Mouse (Mus musculus) C2C12 (cell line): ENCODE results near the gene Cldn18. TPM values are rescaled to one million over a fixed set of nuclear protein-coding genes. Genes with fewer than 3 reads are reported as not detected.

Experiments
- H3K27me3 ChIP-seq: one replicate; pipeline ENCODE4 v1.6.1; 2011; ENCODE audit not compliant: control insufficient read depth, insufficient read depth, insufficient read length
- H3K36me3 ChIP-seq: one replicate; pipeline ENCODE4 v1.6.1; 2011; ENCODE audit not compliant: control insufficient read depth, insufficient read depth
- H3K4me3 ChIP-seq: one replicate; pipeline ENCODE4 v1.5.1; 2011; ENCODE audit warnings: mild to moderate bottlenecking, control low read depth; ENCODE audit not compliant: poor library complexity, insufficient read depth, severe bottlenecking
- H3K79me2 ChIP-seq: one replicate; pipeline ENCODE4 v1.6.1; 2011; ENCODE audit not compliant: control insufficient read depth, insufficient read depth
- H3K79me3 ChIP-seq: one replicate; pipeline ENCODE4 v1.6.1; 2011; ENCODE audit warnings: low read depth, control low read depth
- H3ac ChIP-seq: one replicate; pipeline ENCODE3; 2011; ENCODE audit warnings: low read depth; ENCODE audit not compliant: control insufficient read depth, insufficient read length
- CEBPB ChIP-seq: IDR thresholded peaks from one replicate; pipeline ENCODE4 v1.6.1; 2011; ENCODE audit warnings: low read depth, mild to moderate bottlenecking, control low read depth, moderate library complexity
- CTCF ChIP-seq: IDR thresholded peaks from one replicate; pipeline ENCODE4 v1.5.1; 2011; ENCODE audit not compliant: control insufficient read depth, insufficient read depth, insufficient read length
- FOSL1 ChIP-seq: IDR thresholded peaks from one replicate; pipeline ENCODE4 v1.8.0; 2011; ENCODE audit warnings: mild to moderate bottlenecking, low read length; ENCODE audit not compliant: poor library complexity, insufficient read depth, severe bottlenecking
- MAX ChIP-seq: IDR thresholded peaks from one replicate; pipeline ENCODE4 v1.6.1; 2011; ENCODE audit warnings: mild to moderate bottlenecking, control low read depth
- MYOD1 ChIP-seq: IDR thresholded peaks from one replicate; pipeline ENCODE4 v1.6.1; 2011; ENCODE audit warnings: low read depth; ENCODE audit not compliant: control insufficient read depth, insufficient read length
- MYOG ChIP-seq: IDR thresholded peaks from one replicate; pipeline ENCODE4 v1.6.1; 2011; ENCODE audit not compliant: control insufficient read depth, insufficient read length; ENCODE audit errors: extremely low read depth
- USF1 ChIP-seq: IDR thresholded peaks from one replicate; pipeline ENCODE4 v1.6.1; 2011; ENCODE audit warnings: low read depth, mild to moderate bottlenecking, control low read depth, moderate library complexity
- polyA plus RNA-seq: library from polyadenylated mRNA; unstranded; fragments of >200 nt; fragmentation: generic; extraction: Trizol; gene quantifications from one replicate; pipeline ENCODE4 v1.2.1, GENCODE M21; 2012; ENCODE audit warnings: missing spikeins

Cldn18 gene
- polyA plus RNA-seq, 1 experiment: 0.02 TPM

DNA sequence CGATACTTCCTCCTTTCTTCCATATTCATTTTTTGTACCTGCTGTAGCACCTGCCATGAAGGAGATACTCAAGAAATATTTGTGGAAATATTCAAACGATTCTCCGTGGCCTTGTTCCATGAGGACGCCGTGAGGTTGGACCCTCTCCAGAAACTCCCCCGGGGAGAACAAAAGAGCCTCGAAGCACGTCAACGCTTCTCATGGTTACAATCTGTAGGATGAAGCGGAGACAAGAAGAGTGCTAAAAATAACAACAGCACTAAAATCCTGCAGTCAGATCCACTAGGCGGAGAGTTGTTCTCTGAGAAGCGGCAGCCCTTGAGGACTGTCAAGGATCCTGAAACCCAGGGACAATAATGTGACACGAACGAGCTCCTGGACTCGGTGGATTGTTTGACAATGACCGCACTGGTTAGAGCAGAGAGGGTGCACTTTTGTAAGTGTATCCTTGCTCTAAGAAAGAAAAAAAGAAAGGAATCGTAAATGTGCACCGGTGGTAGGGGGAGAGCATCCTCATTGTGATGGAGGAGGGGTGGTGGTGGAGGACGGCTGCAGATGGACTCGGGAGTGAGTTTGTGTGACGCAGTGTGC, 35.0 kb downstream of the Cldn18 start:
- Histone ChIP-seq H3ac (no peak overlapping the region), H3K79me3 (no peaks in the 10 kb centered on the region), H3K4me3 (no peak overlapping the region), H3K27me3 (no peaks in the 10 kb centered on the region), H3K36me3 (no peaks in the 10 kb centered on the region), H3K79me2 (no peaks in the 10 kb centered on the region)
- no peak for TF ChIP-seq CEBPB
- TF ChIP-seq CTCF: no peak
- no peak for TF ChIP-seq USF1
- no peak for TF ChIP-seq MAX
- no peak for TF ChIP-seq FOSL1
- TF ChIP-seq MYOD1: no peak
- no peak for TF ChIP-seq MYOG

DNA sequence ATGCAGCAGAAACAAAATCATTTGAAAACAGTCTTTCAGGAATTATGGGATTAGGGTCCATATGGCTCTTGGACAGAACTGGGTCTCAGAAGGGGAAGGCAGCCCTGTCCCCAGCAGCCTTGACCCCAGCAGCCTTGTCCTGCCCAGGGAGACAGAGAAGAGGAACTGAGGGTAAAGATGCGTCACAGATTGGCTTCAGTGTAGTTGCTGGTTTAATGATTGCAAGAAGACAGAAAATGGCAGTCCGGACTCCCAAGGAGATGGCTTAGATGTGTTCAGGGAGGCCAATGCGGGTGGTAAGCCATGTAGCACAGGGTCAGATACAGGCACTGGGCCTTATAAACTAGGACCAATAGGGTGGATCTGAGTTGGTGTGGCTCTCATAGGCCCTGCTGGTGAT, 41.4 kb downstream of the Cldn18 start:
- no peaks in the 10 kb centered on the region for H3K79me2 ChIP-seq
- no peaks in the 10 kb centered on the region for H3K27me3 ChIP-seq
- TF ChIP-seq FOSL1 (no peak), MAX (no peak), MYOD1 (no peak), MYOG (no peak), USF1 (no peak), CEBPB (no peak), CTCF (no peak)

DNA sequence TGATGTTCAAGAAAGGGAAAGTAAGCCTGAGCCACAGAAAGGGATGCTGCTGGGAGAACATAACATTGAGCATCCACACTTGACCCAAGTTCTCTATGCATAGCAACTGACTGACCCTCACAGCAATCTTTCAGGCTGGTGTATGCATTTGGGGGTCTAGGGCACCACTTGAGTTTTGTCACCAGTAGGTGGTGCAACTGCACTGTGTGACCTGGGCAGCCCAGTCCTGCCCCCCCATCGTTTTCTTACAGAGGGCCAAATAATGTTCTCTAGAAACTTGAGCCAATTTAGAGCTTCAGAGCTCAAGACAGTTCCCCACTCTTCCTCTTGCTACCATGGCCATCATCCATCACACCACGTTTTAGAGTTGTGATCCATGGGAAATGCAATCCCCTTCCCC, 45.5 kb downstream of the Cldn18 start:
- Histone ChIP-seq H3K79me3 (no peaks in the 10 kb centered on the region), H3K36me3 (peaks cover 33% of the 10 kb centered on the region), H3ac (no peak overlapping the region), H3K27me3 (no peaks in the 10 kb centered on the region), H3K79me2 (no peaks in the 10 kb centered on the region), H3K4me3 (no peak overlapping the region)
- TF ChIP-seq USF1 (no peak), CTCF (peak; percentile 31)

More for the DNA sequence above, 41.4 kb downstream of the Cldn18 start:
- Histone ChIP-seq H3ac (no peak overlapping the region), H3K79me3 (no peaks in the 10 kb centered on the region), H3K4me3 (no peak overlapping the region), H3K36me3 (no peaks in the 10 kb centered on the region)

DNA sequence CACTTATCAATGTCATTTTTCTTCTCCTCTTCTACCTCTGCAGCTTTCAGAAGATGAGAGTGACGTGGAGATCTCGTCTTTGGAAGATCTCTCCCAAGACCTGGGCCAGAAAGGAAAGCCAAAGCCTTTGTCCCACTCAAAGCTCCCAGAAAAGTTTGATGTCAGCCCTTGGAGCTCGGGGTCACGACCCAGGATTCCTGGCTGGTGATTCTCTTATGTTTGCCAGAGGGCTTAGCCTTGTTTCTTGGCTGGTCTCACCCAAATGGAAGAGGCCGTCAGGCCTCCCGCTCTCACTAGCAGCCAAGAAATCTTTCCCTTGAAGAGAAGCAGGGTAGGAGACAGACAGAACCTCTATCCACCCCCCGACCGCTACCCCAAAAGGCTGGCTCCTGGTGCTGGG, 49.5 kb downstream of the Cldn18 start:
- peaks cover 45% of the 10 kb centered on the region for H3K36me3 ChIP-seq
- no peaks in the 10 kb centered on the region for H3K27me3 ChIP-seq

DNA sequence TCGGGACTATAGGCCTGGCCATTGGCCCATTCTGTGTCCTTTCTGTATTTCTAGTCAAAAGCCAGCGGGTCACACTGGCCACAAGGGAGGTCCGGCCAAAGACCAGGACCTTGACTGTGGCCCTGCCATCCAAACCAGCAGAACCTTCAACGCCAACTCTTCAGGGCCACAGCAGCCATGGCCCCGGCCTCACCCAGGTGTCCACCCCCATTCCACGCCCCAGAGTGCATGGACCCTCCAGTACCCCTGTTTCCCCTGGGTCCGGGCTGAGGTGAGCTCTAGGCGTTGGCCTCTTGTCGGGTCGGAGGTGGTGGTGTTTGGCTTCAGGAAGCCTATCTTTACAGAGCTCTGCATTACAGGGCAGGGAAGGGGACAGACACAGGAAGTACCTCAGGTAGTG, 54.2 kb downstream of the Cldn18 start:
- Histone ChIP-seq H3K27me3 (no peaks in the 10 kb centered on the region), H3K79me3 (no peaks in the 10 kb centered on the region), H3ac (no peak overlapping the region), H3K79me2 (no peaks in the 10 kb centered on the region), H3K4me3 (no peak overlapping the region), H3K36me3 (peaks cover 30% of the 10 kb centered on the region)
- TF ChIP-seq CEBPB: no peak

More for the DNA sequence above, 49.5 kb downstream of the Cldn18 start:
- Histone ChIP-seq H3K79me3 (no peaks in the 10 kb centered on the region), H3K4me3 (no peak overlapping the region), H3K79me2 (no peaks in the 10 kb centered on the region), H3ac (no peak overlapping the region)
- TF ChIP-seq MYOD1 (no peak), CEBPB (no peak), CTCF (no peak), FOSL1 (no peak), MYOG (no peak), MAX (no peak), USF1 (no peak)

DNA sequence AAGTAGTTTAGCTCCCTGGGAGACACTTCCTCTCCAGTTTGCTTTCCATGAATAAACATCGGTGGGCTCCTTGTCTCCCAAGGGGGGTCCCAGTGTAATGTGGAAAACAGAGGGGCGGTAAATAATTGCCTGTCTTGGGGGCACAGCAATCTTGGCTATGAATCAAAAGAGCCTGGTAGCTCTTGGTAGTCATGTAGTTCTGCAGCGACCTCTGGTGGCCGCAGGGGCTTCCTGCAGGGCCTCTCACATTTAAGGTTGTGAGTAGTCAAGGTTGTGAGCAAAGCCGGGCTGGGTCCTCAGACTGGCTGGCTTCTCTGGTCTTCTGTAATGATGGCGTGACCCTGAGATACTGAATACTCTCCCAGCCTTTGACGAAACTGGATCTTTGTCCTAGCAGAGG, 54.7 kb downstream of the Cldn18 start:
- H3K27me3 ChIP-seq: no peaks in the 10 kb centered on the region
- H3K4me3 ChIP-seq: no peak overlapping the region
- H3K79me2 ChIP-seq: no peaks in the 10 kb centered on the region
- TF ChIP-seq MYOG (no peak), MYOD1 (no peak), USF1 (no peak), FOSL1 (no peak), CTCF (peak; percentile 55)
- H3K79me3 ChIP-seq: no peaks in the 10 kb centered on the region
- peaks cover 25% of the 10 kb centered on the region for H3K36me3 ChIP-seq
- H3ac ChIP-seq: no peak overlapping the region
